Mouse (Mus musculus): ENCODE measurements around the gene Rcn3. TPM values are rescaled to one million over a fixed set of nuclear protein-coding genes. Genes with fewer than 3 reads are reported as not detected.
"Not testable (repeated sequence)": the region's sequence is repeated elsewhere in the genome, so short reads cannot be mapped to it uniquely, and the experiment has no call there.

Gene Rcn3
- total and polyA plus RNA-seq, 2 experiments from 2014 or later, result 24.2 to 31.9 TPM

DNA sequence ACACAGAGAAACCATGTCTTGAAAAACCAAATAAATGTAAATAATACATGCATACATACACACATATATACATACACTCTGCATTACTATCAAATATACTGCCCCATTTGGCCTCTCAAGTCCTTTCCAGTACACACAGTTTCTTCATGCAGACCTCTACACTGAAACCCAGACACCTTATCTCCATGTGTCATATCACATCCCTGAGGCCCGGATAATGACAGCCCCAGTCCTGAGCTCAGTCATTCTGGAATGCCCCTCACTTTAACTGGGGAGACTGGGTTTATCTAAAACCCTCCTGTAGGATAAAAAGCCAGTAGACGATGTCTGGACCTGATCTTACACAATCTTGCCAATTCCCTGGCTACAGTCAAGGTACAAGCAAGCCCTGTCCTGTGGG lies 21.5 kb upstream of the Rcn3 start:
- H3K27ac ChIP-seq (ENCODE audit: low read depth, low read length), result no peak overlapping the region
- H3K9ac ChIP-seq (replicated peaks; ENCODE audit: low read length, poor library complexity, severe bottlenecking), result no peak overlapping the region
- H3K9me3 ChIP-seq (ENCODE audit: low read length), result no peaks in the 10 kb centered on the region
- ATAC-seq (ENCODE audit: low FRiP score), result no peak
- no peak overlapping the region for H3K4me2 ChIP-seq (ENCODE audit: low read depth, low read length, poor library complexity, severe bottlenecking)
- H3K4me1 ChIP-seq (ENCODE audit: insufficient read depth, low read length), result no peaks in the 10 kb centered on the region
- 85% methylated on average over 2 of the region's 2 CpGs for WGBS
- H3K4me3 ChIP-seq (ENCODE audit: low read depth, low read length), result no peak overlapping the region
- no peak for DNase-seq (ENCODE audit: low spot score)
- no peak for TF ChIP-seq CTCF (IDR thresholded peaks at IDR 0.05)
- no peaks in the 10 kb centered on the region for H3K27me3 ChIP-seq (ENCODE audit: insufficient read depth, low read length)
- H3K36me3 ChIP-seq (ENCODE audit: insufficient read depth, low read length), result no peaks in the 10 kb centered on the region; the same call in 1 of the 2 replicates

DNA sequence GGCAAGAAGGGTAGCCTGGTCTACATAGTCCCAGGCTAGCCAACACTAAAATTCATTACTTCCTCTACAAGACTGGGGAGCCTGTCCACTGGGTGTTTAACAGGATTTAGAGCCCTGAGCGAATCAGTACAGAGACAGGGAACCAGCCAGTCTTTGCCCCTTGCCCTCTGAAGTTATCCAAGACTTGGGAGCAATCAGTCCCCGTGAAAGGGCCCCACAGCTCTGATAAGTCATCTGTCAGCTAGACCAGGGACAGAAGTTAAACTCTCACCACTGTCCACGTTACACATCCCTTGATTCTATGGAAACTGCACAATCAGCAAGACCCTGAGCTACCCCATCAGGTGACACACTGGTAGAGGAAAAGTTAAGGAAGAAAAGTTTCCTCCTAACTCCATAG lies 20.5 kb upstream of the Rcn3 start:
- Histone ChIP-seq H3K36me3 (ENCODE audit: insufficient read depth, low read length) (no peaks in the 10 kb centered on the region), H3K4me3 (ENCODE audit: low read depth, low read length) (no peak overlapping the region), H3K9me3 (ENCODE audit: low read length) (no peaks in the 10 kb centered on the region), H3K4me2 (ENCODE audit: low read depth, low read length, poor library complexity, severe bottlenecking) (no peak overlapping the region), H3K27ac (ENCODE audit: low read depth, low read length) (no peak overlapping the region), H3K27me3 (ENCODE audit: insufficient read depth, low read length) (no peaks in the 10 kb centered on the region), H3K9ac (replicated peaks; ENCODE audit: low read length, poor library complexity, severe bottlenecking) (no peak overlapping the region), H3K4me1 (ENCODE audit: insufficient read depth, low read length) (no peaks in the 10 kb centered on the region)
- WGBS, result 66% methylated on average over 3 of the region's 3 CpGs
- DNase-seq (ENCODE audit: low spot score) (no peak), ATAC-seq (ENCODE audit: low FRiP score) (no peak)
- no peak for TF ChIP-seq CTCF (IDR thresholded peaks at IDR 0.05)

GRCm38 (mm10) chr7:45111940-45112339 lies 19.9 kb upstream of the Rcn3 start:
- 81% methylated on average over 2 of the region's 2 CpGs for WGBS
- Histone ChIP-seq H3K4me3 (ENCODE audit: low read depth, low read length) (no peak overlapping the region), H3K9ac (replicated peaks; ENCODE audit: low read length, poor library complexity, severe bottlenecking) (no peak overlapping the region), H3K27me3 (ENCODE audit: insufficient read depth, low read length) (no peaks in the 10 kb centered on the region), H3K4me2 (ENCODE audit: low read depth, low read length, poor library complexity, severe bottlenecking) (no peak overlapping the region), H3K9me3 (ENCODE audit: low read length) (no peaks in the 10 kb centered on the region), H3K4me1 (ENCODE audit: insufficient read depth, low read length) (no peaks in the 10 kb centered on the region), H3K27ac (ENCODE audit: low read depth, low read length) (no peak overlapping the region), H3K36me3 (ENCODE audit: insufficient read depth, low read length) (no peaks in the 10 kb centered on the region)
- ATAC-seq (ENCODE audit: low FRiP score) (no peak), DNase-seq (ENCODE audit: low spot score) (no peak)
- TF ChIP-seq CTCF (IDR thresholded peaks at IDR 0.05), result no peak

GRCm38 (mm10) chr7:45110089-45110488 lies 18.1 kb upstream of the Rcn3 start:
- DNase-seq (ENCODE audit: low spot score); H3K27ac ChIP-seq (ENCODE audit: low read depth, low read length); H3K9ac ChIP-seq (replicated peaks; ENCODE audit: low read length, poor library complexity, severe bottlenecking); H3K4me3 ChIP-seq (ENCODE audit: low read depth, low read length); H3K4me2 ChIP-seq (ENCODE audit: low read depth, low read length, poor library complexity, severe bottlenecking); H3K36me3 ChIP-seq (ENCODE audit: insufficient read depth, low read length); ATAC-seq (ENCODE audit: low FRiP score); H3K4me1 ChIP-seq (ENCODE audit: insufficient read depth, low read length); H3K9me3 ChIP-seq (ENCODE audit: low read length); H3K27me3 ChIP-seq (ENCODE audit: insufficient read depth, low read length): not testable (repeated sequence)
- 93% methylated on average over 4 of the region's 4 CpGs for WGBS

GRCm38 (mm10) chr7:45107052-45107645 lies 15.1 kb upstream of the Rcn3 start:
- H3K27ac ChIP-seq (ENCODE audit: low read depth, low read length), result no peak overlapping the region
- no peaks in the 10 kb centered on the region for H3K36me3 ChIP-seq (ENCODE audit: insufficient read depth, low read length)
- no peak overlapping the region for H3K4me3 ChIP-seq (ENCODE audit: low read depth, low read length)
- H3K9ac ChIP-seq (replicated peaks; ENCODE audit: low read length, poor library complexity, severe bottlenecking), result no peak overlapping the region
- ATAC-seq (ENCODE audit: low FRiP score), result no peak
- WGBS, result 48% methylated on average over 5 of the region's 5 CpGs
- no peaks in the 10 kb centered on the region for H3K4me1 ChIP-seq (ENCODE audit: insufficient read depth, low read length)
- no peaks in the 10 kb centered on the region for H3K9me3 ChIP-seq (ENCODE audit: low read length)
- DNase-seq (ENCODE audit: low spot score), result no peak
- TF ChIP-seq CTCF (IDR thresholded peaks at IDR 0.05), result no peak
- H3K4me2 ChIP-seq (ENCODE audit: low read depth, low read length, poor library complexity, severe bottlenecking), result no peak overlapping the region
- H3K27me3 ChIP-seq (ENCODE audit: insufficient read depth, low read length), result no peaks in the 10 kb centered on the region

DNA sequence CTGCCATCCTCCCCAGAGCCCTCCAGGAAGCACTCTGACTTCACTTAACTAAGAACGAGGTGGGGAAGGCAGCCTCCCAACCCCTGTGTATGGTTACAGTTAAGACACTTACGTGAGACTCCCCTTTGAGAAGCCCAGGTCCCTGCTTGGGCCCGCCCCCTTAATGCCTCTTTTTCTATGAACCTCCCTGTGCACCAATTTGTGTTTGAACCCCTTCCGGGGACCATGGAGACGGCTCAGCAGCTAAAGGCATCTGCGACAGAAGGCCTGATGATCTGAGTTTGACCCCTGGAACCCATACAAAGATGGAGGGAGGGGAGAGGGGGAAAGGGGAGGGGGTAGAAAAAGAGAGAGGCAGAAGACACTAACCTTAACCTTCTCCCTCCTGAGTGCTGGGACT lies 14.4 kb upstream of the Rcn3 start:
- Histone ChIP-seq H3K9ac (replicated peaks; ENCODE audit: low read length, poor library complexity, severe bottlenecking) (no peak overlapping the region), H3K36me3 (ENCODE audit: insufficient read depth, low read length) (no peaks in the 10 kb centered on the region), H3K27ac (ENCODE audit: low read depth, low read length) (no peak overlapping the region), H3K4me2 (ENCODE audit: low read depth, low read length, poor library complexity, severe bottlenecking) (no peak overlapping the region), H3K9me3 (ENCODE audit: low read length) (no peaks in the 10 kb centered on the region), H3K4me3 (ENCODE audit: low read depth, low read length) (no peak overlapping the region), H3K4me1 (ENCODE audit: insufficient read depth, low read length) (no peaks in the 10 kb centered on the region), H3K27me3 (ENCODE audit: insufficient read depth, low read length) (no peaks in the 10 kb centered on the region)
- DNase-seq (ENCODE audit: low spot score) (no peak), ATAC-seq (ENCODE audit: low FRiP score) (no peak)
- WGBS, result 18% methylated on average over 6 of the region's 6 CpGs
- TF ChIP-seq CTCF (IDR thresholded peaks at IDR 0.05), result no peak
